Mouse (Mus musculus) small intestine, adult 2 months (tissue): ENCODE results near the gene Ipmk. TPM values are rescaled to one million over a fixed set of nuclear protein-coding genes. Genes with fewer than 3 reads are reported as not detected.

Experiments used
- H3K27ac ChIP-seq: fragments of 200-500 bp; 2 replicates; pipeline ENCODE4 v1.5.1; 2012; ENCODE audit warnings: low read depth, low read length, control low read depth, inconsistent platforms; ENCODE audit not compliant: insufficient read depth
- H3K27me3 ChIP-seq: fragments of 200-500 bp; 2 replicates; pipeline ENCODE4 v1.6.1; 2012; ENCODE audit warnings: mild to moderate bottlenecking, moderate library complexity, low read length, inconsistent platforms; ENCODE audit not compliant: control insufficient read depth, insufficient read depth
- H3K36me3 ChIP-seq: fragments of 200-500 bp; 2 replicates; pipeline ENCODE4 v1.6.1; 2012; ENCODE audit warnings: mild to moderate bottlenecking, low read length, control low read depth, inconsistent platforms; ENCODE audit not compliant: control insufficient read depth, insufficient read depth
- H3K4me1 ChIP-seq: fragments of 200-500 bp; 2 replicates; pipeline ENCODE4 v1.6.1; 2012; ENCODE audit warnings: low read length, inconsistent platforms, mixed read lengths; ENCODE audit not compliant: control insufficient read depth, insufficient read depth, insufficient read length
- H3K4me3 ChIP-seq: fragments of 200-500 bp; 2 replicates; pipeline ENCODE4 v1.5.1; 2012; ENCODE audit warnings: low read depth, mild to moderate bottlenecking, control low read depth, inconsistent platforms, low read length, moderate library complexity
- CTCF ChIP-seq: fragments of 200-500 bp; IDR thresholded peaks from 2 replicates; pipeline ENCODE4 v1.5.1; 2012; ENCODE audit warnings: low read depth, mild to moderate bottlenecking, control low read depth, inconsistent platforms, low read length, moderate library complexity, mixed read lengths; ENCODE audit not compliant: insufficient replicate concordance, insufficient read length; ENCODE audit errors: extremely low read depth
- POLR2A ChIP-seq: fragments of 200-500 bp; IDR thresholded peaks from 2 replicates; pipeline ENCODE4 v1.6.1; 2012; ENCODE audit warnings: low read depth, mild to moderate bottlenecking, control low read depth, inconsistent platforms, low read length, moderate library complexity
- WGBS: fragments of 180-500 bp; shearing (Covaris S2); methylation state at CpG from one replicate; pipeline ENCODE4 v1.1.7; 2018; 5-methylcytosine and 5-hydroxymethylcytosine counted together
- polyA plus RNA-seq: library from polyadenylated mRNA; depleted of rRNA; stranded (reverse); fragments of >200 nt; gene quantifications from 2 replicates; pipeline ENCODE4 v1.2.3, GENCODE M21; 2012; rRNA removed

The Ipmk gene
- 35.2 and 111 TPM in 2 replicates for polyA plus RNA-seq

DNA sequence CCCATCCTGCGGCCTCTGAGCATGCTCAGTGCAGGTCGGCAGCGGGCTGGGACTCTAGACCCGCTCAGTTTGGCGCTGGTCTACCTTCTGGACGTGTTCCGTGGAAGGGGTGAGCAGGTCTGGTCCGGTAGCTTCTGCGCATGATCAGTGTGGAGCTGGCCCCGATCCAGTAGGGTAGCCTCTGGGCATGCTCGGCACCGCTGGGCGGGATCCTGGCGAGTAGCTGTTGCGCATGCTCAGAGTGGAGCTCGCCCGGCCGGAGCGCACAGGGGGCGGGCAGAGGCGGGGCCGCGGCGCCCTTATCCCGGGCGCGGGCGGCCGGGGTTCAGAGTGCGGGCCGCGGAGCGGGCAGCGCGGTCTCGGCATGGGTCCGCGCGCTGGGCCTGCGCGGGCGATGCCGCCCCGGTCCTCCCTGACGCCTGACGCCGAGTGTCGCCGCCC, at the start of gene Ipmk:
Gene Ipmk, plus strand, starts transcription at position 255 of the 441 bp plus-strand sequence.
- Histone ChIP-seq H3K4me3 (peak within 1 kb of the TSS; percentile 77), H3K4me1 (peaks cover 15% of the 10 kb centered on the region), H3K27me3 (no peaks in the 10 kb centered on the region), H3K27ac (peak within 1 kb of the TSS; percentile 99), H3K36me3 (peaks cover 21% of the 10 kb centered on the region)
- TF ChIP-seq POLR2A = peak; percentile 96
- no peak for TF ChIP-seq CTCF
- under 1% methylated on average over 49 of the region's 49 CpGs for WGBS

DNA sequence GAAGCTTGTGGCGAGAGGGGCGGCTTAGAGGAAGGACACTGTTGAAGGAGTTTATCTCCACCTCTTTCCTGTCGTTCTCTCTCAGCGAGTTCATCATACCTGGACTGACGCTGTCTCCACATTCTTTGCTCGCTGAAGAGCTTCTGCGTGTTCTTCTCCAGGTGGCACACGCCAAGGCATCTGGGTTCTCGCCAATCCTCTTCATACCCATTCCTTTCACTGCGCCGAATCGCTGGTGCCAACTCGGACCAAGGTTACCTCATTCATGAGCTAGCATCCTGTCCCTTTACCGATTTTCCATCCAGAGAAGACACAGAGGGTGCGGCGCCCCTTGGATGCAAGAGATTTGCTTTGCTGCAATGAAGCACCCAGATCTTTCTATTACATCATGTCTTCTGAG, 47.4 kb upstream of the Ipmk start:
- H3K27me3 ChIP-seq = peaks cover 5% of the 10 kb centered on the region
- WGBS = 69% methylated on average over 16 of the region's 16 CpGs

DNA sequence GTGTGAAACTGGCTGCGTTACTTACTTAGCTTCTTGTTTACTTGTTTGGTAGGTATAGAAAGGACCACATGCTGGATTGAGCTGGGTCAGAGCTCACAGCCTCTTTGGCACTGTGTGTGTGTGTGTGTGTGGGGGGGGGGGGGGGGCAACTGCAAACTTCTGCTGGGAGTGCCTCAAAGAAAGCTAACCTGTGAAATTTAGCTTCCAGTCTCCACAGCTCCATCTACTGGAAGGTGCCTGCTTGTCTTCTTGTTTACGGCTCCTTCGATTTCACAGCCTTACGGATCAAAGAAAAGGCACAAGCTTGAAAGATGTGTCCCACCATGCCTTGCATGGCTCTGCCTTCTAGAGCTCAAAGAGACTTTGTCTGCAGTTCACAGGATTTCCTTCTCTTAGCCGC, 45.1 kb upstream of the Ipmk start:
- Histone ChIP-seq H3K27ac (no peak overlapping the region), H3K4me1 (no peaks in the 10 kb centered on the region), H3K36me3 (no peaks in the 10 kb centered on the region), H3K4me3 (no peak overlapping the region), H3K27me3 (peaks cover 5% of the 10 kb centered on the region)
- TF ChIP-seq CTCF = no peak
- no peak for TF ChIP-seq POLR2A
- WGBS = 21% methylated on average over 5 of the region's 5 CpGs

More for the DNA sequence above, 47.4 kb upstream of the Ipmk start:
- TF ChIP-seq POLR2A (no peak), CTCF (no peak)
- no peaks in the 10 kb centered on the region for H3K4me1 ChIP-seq
- no peaks in the 10 kb centered on the region for H3K36me3 ChIP-seq
- H3K27ac ChIP-seq = no peak overlapping the region
- no peak overlapping the region for H3K4me3 ChIP-seq

DNA sequence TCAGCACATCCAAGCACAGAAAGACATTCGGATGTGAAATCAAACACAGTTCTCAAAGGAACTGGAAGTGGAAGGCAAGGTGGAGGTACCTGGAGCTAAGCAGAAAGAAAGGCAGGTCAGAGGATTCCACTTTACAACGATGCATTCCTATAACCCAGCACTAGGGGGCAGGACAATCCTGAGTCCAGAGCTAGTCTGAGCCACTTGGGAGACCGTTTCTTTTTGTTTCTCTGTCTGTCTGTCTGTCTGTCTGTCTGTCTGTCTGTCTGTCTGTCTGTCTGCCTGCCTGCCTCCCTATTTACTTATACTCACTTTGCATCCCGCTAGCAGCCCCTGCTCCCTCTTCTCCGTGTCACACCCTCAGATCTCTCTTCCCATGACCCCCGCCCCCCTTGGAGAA, 41.4 kb upstream of the Ipmk start:
- TF ChIP-seq POLR2A = no peak
- peak; percentile 53; the same call in 1 of the 2 replicates for TF ChIP-seq CTCF
- no peaks in the 10 kb centered on the region for H3K4me1 ChIP-seq
- H3K36me3 ChIP-seq = no peaks in the 10 kb centered on the region
- H3K27me3 ChIP-seq = no peaks in the 10 kb centered on the region
- no peak overlapping the region for H3K27ac ChIP-seq
- WGBS = 16% methylated on average over 6 of the region's 6 CpGs
- no peak overlapping the region; the same call in 1 of the 2 replicates for H3K4me3 ChIP-seq

DNA sequence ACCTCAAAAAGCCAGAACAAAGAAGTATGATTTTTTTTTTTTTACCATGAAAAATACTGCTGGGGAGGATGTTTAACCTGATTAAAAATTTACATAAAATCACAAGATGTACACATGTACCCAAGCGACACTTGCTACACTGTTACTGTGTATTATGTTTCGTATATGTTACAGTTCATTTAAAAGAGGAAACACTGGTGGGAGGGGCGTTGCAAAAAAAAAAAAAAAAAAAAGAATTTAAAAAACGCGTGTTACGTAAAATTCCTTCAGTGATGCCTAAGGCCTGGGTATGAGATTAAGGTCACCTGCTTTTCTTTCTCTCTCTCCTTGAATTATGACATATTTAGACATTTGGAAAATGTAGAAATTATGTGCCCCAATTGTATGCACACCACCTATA, 40.8 kb upstream of the Ipmk start:
- TF ChIP-seq CTCF (no peak), POLR2A (no peak)
- Histone ChIP-seq H3K27ac (no peak overlapping the region), H3K4me3 (no peak overlapping the region), H3K4me1 (no peaks in the 10 kb centered on the region), H3K27me3 (no peaks in the 10 kb centered on the region), H3K36me3 (no peaks in the 10 kb centered on the region)
- 62% methylated on average over 6 of the region's 6 CpGs for WGBS

DNA sequence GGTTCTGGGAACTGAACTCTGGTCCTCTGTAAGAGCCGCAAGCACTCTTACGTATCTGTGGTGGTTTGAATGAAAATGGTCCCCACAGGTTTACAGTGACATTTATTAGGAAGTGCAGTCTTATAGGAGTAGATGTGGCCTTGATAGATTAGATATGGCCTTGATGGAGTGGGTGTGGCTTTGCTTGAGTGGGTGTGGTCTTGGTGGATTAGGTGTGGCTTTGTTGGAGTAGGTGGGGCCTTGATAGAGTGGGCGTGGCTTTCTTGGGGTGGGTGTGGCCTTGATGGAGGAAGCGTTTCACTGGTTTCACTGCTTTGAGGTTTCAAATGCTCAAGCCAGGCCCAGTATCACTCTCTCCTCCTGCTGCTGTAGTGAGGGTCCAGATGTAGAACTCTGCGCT, 39.4 kb upstream of the Ipmk start:
- 82% methylated on average over 5 of the region's 5 CpGs for WGBS
- no peak for TF ChIP-seq CTCF
- no peak for TF ChIP-seq POLR2A
- Histone ChIP-seq H3K36me3 (no peaks in the 10 kb centered on the region), H3K27ac (no peak overlapping the region), H3K4me3 (no peak overlapping the region), H3K27me3 (no peaks in the 10 kb centered on the region), H3K4me1 (no peaks in the 10 kb centered on the region)

DNA sequence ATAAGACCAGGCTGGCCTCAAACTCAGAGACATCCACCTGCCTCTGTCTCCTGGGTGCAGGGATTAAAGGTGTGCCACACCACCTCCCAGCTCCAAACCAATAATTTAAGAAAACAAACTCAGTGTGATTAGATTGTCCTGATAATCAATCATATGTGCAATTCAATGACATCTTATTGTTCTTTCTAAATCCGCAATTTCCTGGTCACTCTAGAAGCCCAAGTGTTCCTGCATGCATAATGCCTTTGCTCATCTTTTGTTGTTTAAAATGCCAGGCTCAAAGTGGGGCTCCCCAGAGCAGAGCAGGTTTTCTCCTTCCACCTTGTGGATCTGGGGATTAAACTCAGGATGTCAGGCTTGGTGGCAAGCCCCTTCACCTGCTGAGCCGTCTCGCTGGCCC, 37.3 kb upstream of the Ipmk start:
- Histone ChIP-seq H3K36me3 (no peaks in the 10 kb centered on the region), H3K27me3 (no peaks in the 10 kb centered on the region), H3K4me1 (no peaks in the 10 kb centered on the region), H3K4me3 (no peak overlapping the region), H3K27ac (no peak overlapping the region)
- 53% methylated on average over 3 of the region's 3 CpGs for WGBS
- TF ChIP-seq POLR2A (no peak), CTCF (no peak)
